Mouse (Mus musculus) embryonic facial prominence, embryonic 12.5 days (tissue): Measurements from ENCODE around the gene H2-M3. TPM values are rescaled to one million over a fixed set of nuclear protein-coding genes. Genes with fewer than 3 reads are reported as not detected.

Experiments
- ATAC-seq: fragments of 200-750 bp; cut with Nextera tagmentation; 2 replicates; pipeline ENCODE4 v1.8.0; 2017; ENCODE audit not compliant: insufficient number of reproducible peaks, insufficient read depth, low FRiP score, low TSS enrichment
- H3K27ac ChIP-seq: fragments of 300-500 bp; sonication (generic); 2 replicates; pipeline ENCODE4 v1.5.1; 2016; ENCODE audit warnings: mild to moderate bottlenecking
- H3K27me3 ChIP-seq: fragments of 300-500 bp; sonication (generic); 2 replicates; pipeline ENCODE4 v1.6.1; 2016; ENCODE audit warnings: mild to moderate bottlenecking, moderate library complexity
- H3K36me3 ChIP-seq: fragments of 300-500 bp; sonication (generic); 2 replicates; pipeline ENCODE4 v1.6.1; 2016; ENCODE audit warnings: mild to moderate bottlenecking
- H3K4me1 ChIP-seq: fragments of 300-500 bp; sonication (generic); 2 replicates; pipeline ENCODE4 v1.6.1; 2016
- H3K4me2 ChIP-seq: fragments of 300-500 bp; sonication (generic); replicated peaks from 2 replicates; pipeline ENCODE4 v1.6.1; 2016; ENCODE audit warnings: mild to moderate bottlenecking, moderate library complexity
- H3K4me3 ChIP-seq: fragments of 300-500 bp; sonication (generic); 2 replicates; pipeline ENCODE4 v1.5.1; 2016; ENCODE audit warnings: mild to moderate bottlenecking
- H3K9ac ChIP-seq: fragments of 300-500 bp; sonication (generic); 2 replicates; pipeline ENCODE4 v1.6.1; 2016; ENCODE audit warnings: mild to moderate bottlenecking, moderate library complexity
- H3K9me3 ChIP-seq: fragments of 300-500 bp; sonication (generic); 2 replicates; pipeline ENCODE4 v1.6.1; 2016; ENCODE audit warnings: mild to moderate bottlenecking, moderate library complexity
- WGBS: fragments of 180-500 bp; shearing (Covaris S2); methylation state at CpG from one replicate; pipeline ENCODE4 v1.1.7; 2016; 5-methylcytosine and 5-hydroxymethylcytosine counted together
- polyA plus RNA-seq: library from polyadenylated mRNA; unstranded; fragments of >200 nt; fragmentation: Nextera tagmentation; extraction: Ambion mirVana; gene quantifications from 2 replicates; pipeline ENCODE4 v1.2.1, GENCODE M21; 2016

Gene H2-M3
- polyA plus RNA-seq, 1 experiment from 2014 or later, result 1.4 TPM

DNA sequence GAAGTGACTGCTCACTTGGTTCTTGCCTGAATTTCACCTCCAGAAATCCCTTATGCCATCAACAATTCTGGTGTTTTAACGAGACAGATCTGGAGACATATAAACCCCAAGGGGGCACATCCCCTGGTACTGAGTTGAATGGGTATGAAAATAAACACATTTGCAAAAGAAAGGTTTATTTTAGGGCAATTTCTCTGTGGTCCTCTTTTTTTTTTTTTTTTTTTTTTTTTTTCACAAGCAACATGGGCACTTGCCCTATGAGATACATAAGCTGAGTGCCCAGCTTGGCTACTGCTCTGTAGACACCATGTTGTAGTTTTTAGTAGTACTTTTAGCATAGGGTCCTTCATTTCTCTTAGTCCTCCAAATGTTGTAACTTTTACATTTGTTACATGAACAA lies 13.3 kb downstream of the H2-M3 start, which contains the start of gene Olfr99:
Gene Olfr99, minus strand, starts transcription at position 101 of the 400 bp plus-strand sequence.
- no peaks in the 10 kb centered on the region for H3K36me3 ChIP-seq
- H3K4me1 ChIP-seq, result no peaks in the 10 kb centered on the region
- no peak within 1 kb of the TSS for H3K4me3 ChIP-seq
- 63% methylated on average over 1 of the region's 1 CpGs for WGBS
- no peak within 1 kb of the TSS for H3K4me2 ChIP-seq
- H3K9me3 ChIP-seq, result no peaks in the 10 kb centered on the region
- no peak within 1 kb of the TSS for H3K9ac ChIP-seq
- ATAC-seq, result no peak
- H3K27ac ChIP-seq, result no peak within 1 kb of the TSS
- no peaks in the 10 kb centered on the region for H3K27me3 ChIP-seq

DNA sequence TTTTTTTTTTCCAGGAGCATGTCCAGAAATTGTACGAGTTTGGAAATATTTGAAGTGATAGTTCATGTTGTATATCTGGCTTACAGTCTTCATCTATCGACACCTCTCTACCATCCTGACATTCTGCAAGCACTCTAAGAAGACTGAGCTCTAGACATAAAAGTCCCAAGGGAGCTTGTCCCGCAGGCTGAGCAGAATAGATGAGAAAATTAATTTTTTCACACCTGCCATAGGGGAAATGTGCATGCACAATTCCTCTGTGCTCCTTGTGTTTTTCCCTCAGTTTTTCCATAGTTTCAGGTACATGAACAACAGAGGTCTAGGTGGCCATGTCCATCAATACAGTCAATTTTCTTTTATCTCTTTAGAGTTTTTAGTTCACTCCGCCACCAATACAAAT lies 34.2 kb downstream of the H2-M3 start, which contains the start of gene Olfr101:
Gene Olfr101, minus strand, starts transcription at position 101 of the 400 bp plus-strand sequence.
- no peak within 1 kb of the TSS for H3K4me2 ChIP-seq
- no peak within 1 kb of the TSS for H3K27ac ChIP-seq
- no peak for ATAC-seq
- no peaks in the 10 kb centered on the region for H3K9me3 ChIP-seq
- H3K36me3 ChIP-seq, result no peaks in the 10 kb centered on the region
- WGBS, result 81% methylated on average over 4 of the region's 4 CpGs
- no peak within 1 kb of the TSS for H3K4me3 ChIP-seq
- no peaks in the 10 kb centered on the region for H3K4me1 ChIP-seq
- H3K9ac ChIP-seq, result no peak within 1 kb of the TSS
- no peaks in the 10 kb centered on the region for H3K27me3 ChIP-seq

- Histone ChIP-seq H3K36me3 (no peaks in the 10 kb centered on the region), H3K27me3 (no peaks in the 10 kb centered on the region), H3K27ac (no peak overlapping the region), H3K9ac (no peak overlapping the region), H3K4me1 (no peaks in the 10 kb centered on the region), H3K9me3 (no peaks in the 10 kb centered on the region), H3K4me3 (no peak overlapping the region), H3K4me2 (no peak overlapping the region)
- 37% methylated on average over 4 of the region's 4 CpGs for WGBS
- no peak for ATAC-seq
These were observed 38.5 kb downstream of the H2-M3 start for GRCm38 (mm10) chr17:37308483-37308882.

DNA sequence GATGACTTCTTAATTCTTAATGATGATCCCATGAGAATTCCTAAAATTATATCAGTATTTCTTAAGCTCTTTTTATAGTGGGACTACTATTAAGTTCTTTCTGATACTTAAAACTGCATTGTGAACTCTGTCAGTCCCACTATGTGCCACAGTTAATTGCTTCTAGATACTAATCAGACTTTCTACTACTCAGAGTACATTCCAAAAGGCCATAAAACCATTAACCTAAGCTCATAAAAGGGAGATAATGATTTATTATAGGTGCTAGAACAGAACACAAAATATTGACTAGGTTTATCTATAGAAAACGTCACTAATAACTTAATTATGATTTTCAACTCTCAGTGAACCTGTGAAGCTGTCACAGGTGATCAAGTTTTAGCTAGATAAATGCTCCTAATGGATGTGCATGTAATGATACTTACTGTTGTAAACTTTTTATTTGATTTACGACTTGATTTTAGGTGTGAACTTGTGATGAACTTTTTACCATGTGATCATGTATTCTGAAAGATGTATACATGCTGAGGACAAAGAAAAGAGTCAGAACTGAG lies 40.2 kb downstream of the H2-M3 start:
- H3K4me3 ChIP-seq, result no peak overlapping the region
- H3K4me2 ChIP-seq, result no peak overlapping the region
- no peaks in the 10 kb centered on the region for H3K27me3 ChIP-seq
- WGBS, result 53% methylated on average over 2 of the region's 2 CpGs
- no peak for ATAC-seq
- no peak overlapping the region for H3K27ac ChIP-seq
- H3K4me1 ChIP-seq, result no peaks in the 10 kb centered on the region
- H3K9me3 ChIP-seq, result no peaks in the 10 kb centered on the region
- no peak overlapping the region for H3K9ac ChIP-seq
- no peaks in the 10 kb centered on the region for H3K36me3 ChIP-seq

DNA sequence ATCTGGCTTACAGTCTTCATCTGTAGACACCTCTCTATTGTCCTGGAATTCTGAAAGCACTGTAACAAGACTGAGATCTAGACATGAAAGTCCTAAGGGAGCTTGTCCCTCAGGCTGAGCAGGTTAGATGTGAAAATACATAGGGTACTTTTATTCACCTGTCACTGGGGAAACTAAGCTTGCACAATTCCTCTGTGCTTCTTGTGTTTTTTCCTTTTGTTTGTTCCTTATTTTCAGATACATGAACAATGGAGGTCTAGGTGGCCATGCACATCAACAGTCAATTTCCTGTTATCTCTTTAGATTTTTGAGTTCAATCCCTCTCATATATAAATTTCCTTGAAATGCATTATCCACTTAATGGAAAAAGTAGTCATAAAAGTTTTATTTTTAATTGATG lies 46.9 kb downstream of the H2-M3 start, which contains the start of gene Olfr102:
Gene Olfr102, minus strand, starts transcription at position 101 of the 400 bp plus-strand sequence.
- no peak within 1 kb of the TSS for H3K4me2 ChIP-seq
- no peak within 1 kb of the TSS for H3K9ac ChIP-seq
- ATAC-seq, result no peak
- H3K4me3 ChIP-seq, result no peak within 1 kb of the TSS
- no peaks in the 10 kb centered on the region for H3K9me3 ChIP-seq
- H3K27me3 ChIP-seq, result no peaks in the 10 kb centered on the region
- H3K27ac ChIP-seq, result no peak within 1 kb of the TSS
- no peaks in the 10 kb centered on the region for H3K36me3 ChIP-seq
- no peaks in the 10 kb centered on the region for H3K4me1 ChIP-seq

Other genes starting within 250 kb of the H2-M3 start
- 0.38 and 0.70 TPM in 2 replicates for gene Mog, start 246.8 kb upstream of the H2-M3 start, polyA plus RNA-seq
- 19.8 and 20.5 TPM in 2 replicates for gene Gabbr1, start 224.3 kb upstream of the H2-M3 start, polyA plus RNA-seq
- not detected in 2 replicates for gene Olfr90, start 181.7 kb upstream of the H2-M3 start, polyA plus RNA-seq
- gene Olfr91, start 171.9 kb upstream of the H2-M3 start, polyA plus RNA-seq, result 0.08 TPM in 1 of 2 replicates, not detected in the other
- gene Olfr92, start 150.1 kb upstream of the H2-M3 start, polyA plus RNA-seq, result not detected in 2 replicates
- not detected in 2 replicates for gene Olfr93, start 108.7 kb upstream of the H2-M3 start, polyA plus RNA-seq
- 0.18 TPM in 1 of 2 replicates, not detected in the other for gene Ubd, start 76.3 kb upstream of the H2-M3 start, polyA plus RNA-seq
- gene Olfr94, start 69.2 kb upstream of the H2-M3 start, polyA plus RNA-seq, result 0.17 TPM in 1 of 2 replicates, not detected in the other
- not detected in 2 replicates for gene Olfr95, start 57.1 kb upstream of the H2-M3 start, polyA plus RNA-seq
- gene Olfr96, start 50.1 kb upstream of the H2-M3 start, polyA plus RNA-seq, result not detected in 2 replicates
- gene Olfr97, start 32.9 kb upstream of the H2-M3 start, polyA plus RNA-seq, result not detected in 2 replicates
- not detected in 2 replicates for gene Olfr98, start 6.5 kb upstream of the H2-M3 start, polyA plus RNA-seq
- not detected in 2 replicates for gene Olfr99, start 13.2 kb downstream of the H2-M3 start, polyA plus RNA-seq
- gene Olfr101, start 34.1 kb downstream of the H2-M3 start, polyA plus RNA-seq, result not detected in 2 replicates
- gene Olfr102, start 46.8 kb downstream of the H2-M3 start, polyA plus RNA-seq, result not detected in 2 replicates
- gene Olfr103, start 69.5 kb downstream of the H2-M3 start, polyA plus RNA-seq, result not detected in 2 replicates
- gene Olfr104-ps, start 89.4 kb downstream of the H2-M3 start, polyA plus RNA-seq, result not detected in 2 replicates
- gene Olfr105-ps, start 108.8 kb downstream of the H2-M3 start, polyA plus RNA-seq, result not detected in 2 replicates
- gene Olfr106-ps, start 120.2 kb downstream of the H2-M3 start, polyA plus RNA-seq, result not detected in 2 replicates
- not detected in 2 replicates for gene Olfr107, start 129.0 kb downstream of the H2-M3 start, polyA plus RNA-seq
- gene Olfr108, start 175.3 kb downstream of the H2-M3 start, polyA plus RNA-seq, result not detected in 2 replicates
- gene Olfr109, start 188.7 kb downstream of the H2-M3 start, polyA plus RNA-seq, result not detected in 2 replicates
- not detected in 2 replicates for gene H2-M2, start 213.3 kb downstream of the H2-M3 start, polyA plus RNA-seq
- gene Olfr110, start 222.2 kb downstream of the H2-M3 start, polyA plus RNA-seq, result not detected in 2 replicates
- gene Olfr111, start 237.8 kb downstream of the H2-M3 start, polyA plus RNA-seq, result not detected in 2 replicates